Mouse (Mus musculus) macrophage (primary cell): Measurements from ENCODE around the gene Rpl26. TPM values are rescaled to one million over a fixed set of nuclear protein-coding genes. Genes with fewer than 3 reads are reported as not detected.
"Not testable (repeated sequence)": the region's sequence is repeated elsewhere in the genome, so short reads cannot be mapped to it uniquely, and the experiment has no call there.

Experiments
- H3K27ac ChIP-seq: fragments of 350-480 bp; formaldehyde crosslinking; 2 replicates; pipeline ENCODE4 v1.9.0; 2021
- H3K36me3 ChIP-seq: fragments of 350-480 bp; formaldehyde crosslinking; 2 replicates; pipeline ENCODE4 v1.9.0; 2021; ENCODE audit errors: inconsistent target
- H3K4me3 ChIP-seq: fragments of 350-480 bp; formaldehyde crosslinking; 2 replicates; pipeline ENCODE4 v1.9.0; 2021; ENCODE audit errors: inconsistent target
- H3K79me2 ChIP-seq: fragments of 350-480 bp; formaldehyde crosslinking; 2 replicates; pipeline ENCODE4 v1.9.0; 2021; ENCODE audit errors: inconsistent target
- WGBS: methylation state at CpG from one replicate; pipeline ENCODE4 v1.1.7; 2026; ENCODE audit warnings: inconsistent platforms; ENCODE audit not compliant: missing documents; 5-methylcytosine and 5-hydroxymethylcytosine counted together
- polyA plus RNA-seq: library from polyadenylated mRNA; stranded (reverse); fragments of 250-400 nt; gene quantifications from 3 replicates; pipeline ENCODE4 v1.2.4, GENCODE M21; 2018; ENCODE audit warnings: inconsistent platforms

Gene Rpl26
- polyA plus RNA-seq, 1 experiment from 2014 or later, result 1,656 TPM

DNA sequence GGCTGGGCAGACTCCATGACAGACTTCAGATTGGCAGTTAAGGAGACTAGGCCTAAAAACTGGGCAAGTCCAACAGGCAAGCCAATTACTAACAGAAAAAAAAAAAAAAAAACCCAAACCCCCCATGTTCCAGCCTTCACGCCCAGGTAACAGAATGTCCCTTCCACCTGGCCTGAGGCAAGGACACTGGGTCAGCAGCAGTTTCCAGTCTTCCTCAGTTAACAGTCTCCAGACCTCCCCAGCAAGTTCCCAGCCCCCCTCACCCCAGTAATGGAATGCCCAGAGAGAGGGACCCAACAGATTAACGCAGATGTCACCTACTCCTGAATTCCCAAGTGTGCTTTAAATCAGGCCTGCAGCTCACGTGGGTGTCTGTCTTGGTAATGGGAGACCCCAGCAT, 21.8 kb downstream of the Rpl26 start:
- H3K79me2 ChIP-seq, result no peaks in the 10 kb centered on the region
- 84% methylated on average over 3 of the region's 3 CpGs for WGBS
- no peaks in the 10 kb centered on the region for H3K36me3 ChIP-seq
- H3K4me3 ChIP-seq, result no peak overlapping the region
- H3K27ac ChIP-seq, result no peak overlapping the region

GRCm38 (mm10) chr11:68924749-68925148, 23.4 kb downstream of the Rpl26 start:
- Histone ChIP-seq H3K4me3 (no peak overlapping the region), H3K36me3 (no peaks in the 10 kb centered on the region), H3K27ac (no peak overlapping the region), H3K79me2 (no peaks in the 10 kb centered on the region)
- WGBS, result 65% methylated on average over 2 of the region's 2 CpGs

- Histone ChIP-seq H3K27ac (no peak within 1 kb of the TSS), H3K4me3 (no peak within 1 kb of the TSS), H3K79me2 (no peaks in the 10 kb centered on the region), H3K36me3 (no peaks in the 10 kb centered on the region)
- WGBS, result 88% methylated on average over 3 of the region's 3 CpGs
These were observed 25.6 kb downstream of the Rpl26 start, which contains the start of gene Odf4 for GRCm38 (mm10) chr11:68926981-68927380. TSS of gene Odf4 (minus strand) at chr11:68927081.

DNA sequence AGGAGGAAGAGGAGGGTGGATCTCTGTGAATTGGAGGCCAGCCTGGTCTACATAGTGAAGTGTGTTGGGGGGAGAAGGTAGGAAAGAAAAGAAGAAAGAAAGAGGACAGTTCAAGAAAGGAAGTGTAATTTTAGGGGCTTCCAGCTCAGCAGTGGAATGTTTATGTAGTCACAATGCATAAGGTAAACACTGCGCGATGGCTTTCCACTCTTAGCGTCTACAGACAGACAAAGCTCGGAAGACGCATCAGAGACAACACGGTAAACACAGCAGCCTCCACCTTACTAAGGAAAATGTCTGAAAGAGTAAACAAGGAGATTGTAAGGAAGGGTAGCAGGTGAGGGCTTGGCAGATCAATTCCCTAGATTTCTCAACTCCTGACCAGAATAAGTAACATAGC, 28.6 kb downstream of the Rpl26 start:
- H3K27ac ChIP-seq, result no peak overlapping the region
- no peak overlapping the region for H3K4me3 ChIP-seq
- no peaks in the 10 kb centered on the region for H3K36me3 ChIP-seq
- no peaks in the 10 kb centered on the region for H3K79me2 ChIP-seq
- 90% methylated on average over 6 of the region's 6 CpGs for WGBS

DNA sequence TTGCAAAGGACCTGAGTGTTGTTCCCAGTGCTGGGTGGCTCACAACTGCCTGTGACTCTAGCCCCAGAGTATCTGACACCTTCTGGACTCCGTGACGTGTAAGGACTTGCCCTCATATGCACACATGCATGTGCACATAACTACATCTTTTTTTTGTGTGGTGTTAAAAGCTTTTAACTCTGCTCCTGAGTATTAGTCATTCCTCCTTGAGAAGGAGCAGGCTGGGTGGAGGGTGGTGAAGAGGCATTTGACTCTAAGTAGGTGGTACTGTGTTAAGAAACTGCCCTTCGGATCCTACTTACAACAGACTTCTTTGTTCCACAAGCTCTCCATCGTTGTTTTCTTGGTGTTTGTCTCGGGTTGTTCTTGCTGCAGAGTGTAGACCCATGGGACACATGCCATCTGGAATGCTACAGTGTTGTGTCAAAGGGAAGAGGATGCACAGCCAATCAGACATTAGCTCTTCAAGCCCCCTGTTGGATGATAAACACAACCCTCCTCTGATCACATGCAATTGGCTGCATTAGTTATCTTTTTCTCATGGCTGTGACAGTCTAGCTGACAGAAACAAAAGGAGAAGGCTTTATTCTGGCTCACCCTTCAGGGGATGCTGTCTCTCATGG, 32.6 kb downstream of the Rpl26 start:
- H3K79me2 ChIP-seq, result no peaks in the 10 kb centered on the region
- no peaks in the 10 kb centered on the region for H3K36me3 ChIP-seq
- WGBS, result 84% methylated on average over 5 of the region's 5 CpGs
- no peak overlapping the region for H3K4me3 ChIP-seq
- H3K27ac ChIP-seq, result no peak overlapping the region

GRCm38 (mm10) chr11:68936951-68937350, 35.6 kb downstream of the Rpl26 start:
- H3K4me3 ChIP-seq, H3K27ac ChIP-seq, H3K79me2 ChIP-seq, H3K36me3 ChIP-seq: not testable (repeated sequence)
- WGBS, result 86% methylated on average over 4 of the region's 4 CpGs

GRCm38 (mm10) chr11:68939451-68940304, 38.3 kb downstream of the Rpl26 start:
- WGBS, result under 1% methylated on average over 16 of the region's 16 CpGs
- H3K27ac ChIP-seq, result peak overlapping the region; percentile 51
- H3K36me3 ChIP-seq, result no peaks in the 10 kb centered on the region
- H3K4me3 ChIP-seq, result peak overlapping the region; percentile 49
- H3K79me2 ChIP-seq, result no peaks in the 10 kb centered on the region; the same call in 1 of the 2 replicates

DNA sequence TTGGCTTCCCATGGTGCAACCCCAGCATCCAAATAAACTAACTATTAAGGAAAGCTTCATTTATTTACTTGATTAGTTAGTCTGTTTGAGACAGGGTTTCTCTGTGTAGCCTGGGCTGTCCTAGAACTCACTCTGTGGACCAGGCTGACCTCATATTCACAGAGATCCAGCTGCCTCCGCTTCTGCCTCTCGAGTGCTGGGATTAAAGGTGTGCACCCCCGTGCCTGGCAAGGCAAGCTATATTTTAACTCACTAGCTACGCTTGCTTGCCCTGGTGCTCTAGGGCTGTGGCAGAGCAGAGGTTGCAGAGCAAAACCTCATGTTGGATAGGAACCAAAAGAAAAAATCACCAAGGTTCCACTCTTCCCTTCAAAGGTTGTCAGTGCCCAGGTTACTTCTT, 39.1 kb downstream of the Rpl26 start:
- H3K79me2 ChIP-seq, result no peaks in the 10 kb centered on the region; the same call in 1 of the 2 replicates
- no peak overlapping the region for H3K27ac ChIP-seq
- WGBS, result 61% methylated on average over 4 of the region's 4 CpGs
- H3K36me3 ChIP-seq, result no peaks in the 10 kb centered on the region
- peak overlapping the region; percentile 49 for H3K4me3 ChIP-seq

DNA sequence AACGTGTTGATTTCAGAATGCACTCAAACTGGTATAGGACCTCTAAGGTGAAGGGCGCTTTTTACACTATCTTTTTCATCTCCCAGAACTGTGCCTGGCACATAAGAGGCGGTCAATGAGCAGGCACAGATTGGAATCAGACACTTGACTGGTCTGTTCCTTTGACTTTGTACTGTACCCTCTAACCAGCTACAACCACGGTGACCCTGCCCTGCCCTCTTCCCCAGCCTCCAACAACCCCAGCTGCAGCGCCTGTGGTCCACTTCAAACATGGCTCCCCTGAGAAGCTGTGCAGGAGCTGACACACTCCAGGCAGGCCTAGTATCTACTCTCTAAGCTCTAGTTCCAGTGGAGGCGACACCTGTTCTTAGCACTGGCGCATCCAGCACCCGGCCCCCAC, 41.3 kb downstream of the Rpl26 start:
- no peaks in the 10 kb centered on the region for H3K36me3 ChIP-seq
- no peak overlapping the region for H3K4me3 ChIP-seq
- no peak overlapping the region for H3K27ac ChIP-seq
- no peaks in the 10 kb centered on the region; the same call in 1 of the 2 replicates for H3K79me2 ChIP-seq
- 94% methylated on average over 8 of the region's 8 CpGs for WGBS

DNA sequence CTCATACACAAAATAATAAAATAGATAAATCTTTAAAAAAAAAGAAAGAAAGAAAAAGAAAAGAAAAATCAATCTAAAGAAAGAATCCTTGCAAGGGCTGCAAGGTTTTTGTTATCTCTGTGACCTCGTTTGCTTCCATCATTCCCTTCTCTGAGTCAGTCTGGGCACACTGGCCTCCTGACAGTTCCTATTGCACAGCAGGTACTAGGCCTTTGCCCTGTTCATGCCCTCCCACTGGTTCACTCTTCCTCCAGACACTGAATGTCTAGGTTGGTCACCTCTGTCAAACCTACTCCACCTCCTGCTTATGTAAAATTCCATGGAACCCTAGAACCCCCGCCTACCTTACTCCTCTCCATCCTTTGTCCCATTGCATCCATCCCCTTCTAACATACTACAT, 43.9 kb downstream of the Rpl26 start:
- Histone ChIP-seq H3K79me2 (no peaks in the 10 kb centered on the region; the same call in 1 of the 2 replicates), H3K36me3 (no peaks in the 10 kb centered on the region), H3K4me3 (no peak overlapping the region), H3K27ac (no peak overlapping the region)
- 94% methylated on average over 2 of the region's 2 CpGs for WGBS

- no peak overlapping the region for H3K27ac ChIP-seq
- H3K36me3 ChIP-seq, result no peaks in the 10 kb centered on the region
- no peaks in the 10 kb centered on the region for H3K79me2 ChIP-seq
- no peak overlapping the region for H3K4me3 ChIP-seq
- 94% methylated on average over 4 of the region's 4 CpGs for WGBS
These were observed 44.6 kb downstream of the Rpl26 start for GRCm38 (mm10) chr11:68946001-68946400.

DNA sequence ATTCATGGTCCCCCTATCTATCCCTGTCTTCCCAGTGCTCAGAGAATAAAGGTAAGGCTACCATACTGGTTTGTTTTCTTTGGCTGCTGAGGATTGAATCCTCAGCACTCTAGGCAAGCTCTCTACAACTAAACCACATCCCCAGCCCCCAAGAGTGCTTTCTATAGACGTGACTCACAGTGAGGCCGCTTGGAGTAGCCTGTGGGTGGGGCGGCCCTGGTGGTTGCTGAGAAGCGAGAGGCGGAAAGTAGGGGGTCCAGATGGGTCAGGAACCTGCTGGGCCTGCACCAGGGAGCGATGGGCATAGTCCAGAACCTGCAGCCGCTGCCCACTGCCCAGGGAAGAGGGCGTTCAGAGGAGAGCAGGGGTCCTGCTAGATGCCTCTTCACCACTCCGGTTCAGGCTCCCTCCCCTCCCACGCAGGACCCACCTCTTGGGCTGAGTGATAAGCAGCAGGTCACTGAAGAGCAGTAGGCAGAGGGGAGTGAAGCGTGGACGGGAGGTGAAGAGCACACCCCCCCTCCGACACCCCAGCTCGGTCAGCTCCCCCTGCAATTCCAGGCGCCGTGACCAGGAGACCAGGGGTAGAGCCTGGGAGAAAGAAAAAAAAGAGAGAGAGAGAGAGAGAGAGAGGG, 45.5 kb downstream of the Rpl26 start:
- Histone ChIP-seq H3K79me2 (no peaks in the 10 kb centered on the region), H3K36me3 (no peaks in the 10 kb centered on the region), H3K4me3 (no peak overlapping the region), H3K27ac (no peak overlapping the region)
- WGBS, result 88% methylated on average over 6 of the region's 16 CpGs

DNA sequence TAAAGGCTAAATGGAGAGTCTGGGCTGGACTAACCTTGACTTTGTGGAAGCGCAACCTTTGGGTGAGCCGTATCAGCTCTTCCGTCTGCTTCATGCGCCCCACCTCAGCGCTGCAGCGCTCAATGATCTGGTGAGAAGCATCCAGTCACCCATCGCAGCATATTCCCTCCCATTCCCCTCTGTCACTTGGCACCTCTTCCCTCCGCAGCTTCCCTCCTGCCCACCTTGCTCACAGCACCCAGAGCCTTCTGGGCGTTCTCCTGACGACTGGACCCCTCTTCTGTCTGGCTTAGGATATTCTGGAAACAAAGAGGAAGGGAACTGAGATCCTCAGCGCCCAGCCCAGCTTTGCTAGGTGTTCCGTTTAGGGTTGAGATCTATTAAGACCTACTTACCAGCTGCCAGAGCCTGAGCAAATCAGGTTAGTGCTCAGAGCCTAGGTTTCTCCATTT, 46.2 kb downstream of the Rpl26 start:
- H3K27ac ChIP-seq, result no peak overlapping the region
- H3K79me2 ChIP-seq, result no peaks in the 10 kb centered on the region
- WGBS, result 92% methylated on average over 12 of the region's 12 CpGs
- H3K4me3 ChIP-seq, result no peak overlapping the region
- no peaks in the 10 kb centered on the region for H3K36me3 ChIP-seq

DNA sequence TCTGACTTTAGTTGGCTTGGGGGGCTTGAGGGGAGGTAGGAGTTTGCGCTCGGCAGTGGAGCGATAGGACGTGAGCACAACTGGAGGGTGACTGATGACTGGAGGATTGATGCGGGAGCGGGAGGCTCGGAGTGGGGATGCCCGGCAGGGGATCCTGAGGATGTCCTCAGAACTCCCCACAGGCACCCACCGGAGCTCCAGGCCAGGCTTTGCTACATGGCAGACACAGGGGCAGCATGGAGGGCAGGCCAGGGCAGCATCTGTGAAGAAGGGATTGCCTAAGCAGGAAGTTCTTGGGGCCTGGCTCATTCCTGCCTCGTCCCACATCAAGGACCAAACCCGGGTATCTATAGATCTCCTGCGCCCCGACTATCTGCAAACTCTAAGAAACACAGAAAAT, 52.5 kb downstream of the Rpl26 start:
- Histone ChIP-seq H3K36me3 (no peaks in the 10 kb centered on the region), H3K4me3 (no peak overlapping the region), H3K27ac (no peak overlapping the region), H3K79me2 (no peaks in the 10 kb centered on the region)
- 72% methylated on average over 13 of the region's 13 CpGs for WGBS

GRCm38 (mm10) chr11:68954408-68954807, 53.0 kb downstream of the Rpl26 start:
- Histone ChIP-seq H3K4me3 (peak overlapping the region; percentile 9; the same call in 1 of the 2 replicates), H3K79me2 (no peaks in the 10 kb centered on the region), H3K27ac (no peak overlapping the region), H3K36me3 (no peaks in the 10 kb centered on the region)
- 14% methylated on average over 17 of the region's 17 CpGs for WGBS
